Mouse (Mus musculus) small intestine, adult 2 months (tissue): ENCODE data around the gene Nyx.

Experiments used
- CTCF ChIP-seq: fragments of 200-500 bp; IDR thresholded peaks from 2 replicates; pipeline ENCODE4 v1.5.1; 2012; ENCODE audit warnings: low read depth, mild to moderate bottlenecking, control low read depth, inconsistent platforms, low read length, moderate library complexity, mixed read lengths; ENCODE audit not compliant: insufficient replicate concordance, insufficient read length; ENCODE audit errors: extremely low read depth
- POLR2A ChIP-seq: fragments of 200-500 bp; IDR thresholded peaks from 2 replicates; pipeline ENCODE4 v1.6.1; 2012; ENCODE audit warnings: low read depth, mild to moderate bottlenecking, control low read depth, inconsistent platforms, low read length, moderate library complexity

- TF ChIP-seq CTCF = no peak
- no peak for TF ChIP-seq POLR2A
Measured at GRCm38 (mm10) chrX:13500284-13500683, 34.4 kb downstream of the Nyx start.
